Mouse (Mus musculus): ENCODE results near the gene Ifna13. TPM values are rescaled to one million over a fixed set of nuclear protein-coding genes. Genes with fewer than 3 reads are reported as not detected.
A peak's percentile ranks its signal among the peaks of the same experiment; 100 is the strongest.

The Ifna13 gene
- polyA plus RNA-seq, 1 experiment: not detected

- Histone ChIP-seq H3K27me3 (ENCODE audit: control insufficient read depth, insufficient read depth, low read length) (no peaks in the 10 kb centered on the region), H3K4me1 (ENCODE audit: control insufficient read depth, insufficient read depth, insufficient read length, low read length) (no peaks in the 10 kb centered on the region), H3K27ac (ENCODE audit: insufficient read depth, low read depth, low read length) (no peak within 1 kb of the TSS), H3K36me3 (ENCODE audit: control insufficient read depth, insufficient read depth, low read length) (no peaks in the 10 kb centered on the region), H3K4me3 (ENCODE audit: low read depth, low read length) (no peak within 1 kb of the TSS)
- WGBS: 72% methylated on average over 1 of the region's 1 CpGs
- TF ChIP-seq POLR2A (IDR thresholded peaks at IDR 0.05; ENCODE audit: low read depth, low read length): no peak
- TF ChIP-seq CTCF (IDR thresholded peaks at IDR 0.05; ENCODE audit: extremely low read depth, insufficient read length, insufficient replicate concordance, low read depth, low read length): no peak
These were observed 32.6 kb upstream of the Ifna13 start, which contains the start of gene Ifna16 for GRCm38 (mm10) chr4:88676824-88677223. Gene Ifna16 (minus strand): TSS chr4:88676924.

- 23% methylated on average over 1 of the region's 1 CpGs for WGBS
- Histone ChIP-seq H3K36me3 (ENCODE audit: control insufficient read depth, insufficient read depth, low read length) (no peaks in the 10 kb centered on the region), H3K27me3 (ENCODE audit: control insufficient read depth, insufficient read depth, low read length) (no peaks in the 10 kb centered on the region), H3K27ac (ENCODE audit: insufficient read depth, low read depth, low read length) (no peak overlapping the region), H3K4me3 (ENCODE audit: low read depth, low read length) (no peak overlapping the region), H3K4me1 (ENCODE audit: control insufficient read depth, insufficient read depth, insufficient read length, low read length) (no peaks in the 10 kb centered on the region)
- TF ChIP-seq POLR2A (IDR thresholded peaks at IDR 0.05; ENCODE audit: low read depth, low read length): no peak
- TF ChIP-seq CTCF (IDR thresholded peaks at IDR 0.05; ENCODE audit: extremely low read depth, insufficient read length, insufficient replicate concordance, low read depth, low read length): no peak
These were observed 11.2 kb upstream of the Ifna13 start for GRCm38 (mm10) chr4:88655461-88655860.

- H3K27me3 ChIP-seq (ENCODE audit: control insufficient read depth, insufficient read depth, low read length): no peaks in the 10 kb centered on the region
- no peaks in the 10 kb centered on the region for H3K36me3 ChIP-seq (ENCODE audit: control insufficient read depth, insufficient read depth, low read length)
- no peak overlapping the region for H3K27ac ChIP-seq (ENCODE audit: insufficient read depth, low read depth, low read length)
- no peaks in the 10 kb centered on the region for H3K4me1 ChIP-seq (ENCODE audit: control insufficient read depth, insufficient read depth, insufficient read length, low read length)
- 45% methylated on average over 3 of the region's 3 CpGs for WGBS
- TF ChIP-seq POLR2A (IDR thresholded peaks at IDR 0.05; ENCODE audit: low read depth, low read length): no peak
- no peak for TF ChIP-seq CTCF (IDR thresholded peaks at IDR 0.05; ENCODE audit: extremely low read depth, insufficient read length, insufficient replicate concordance, low read depth, low read length)
- H3K4me3 ChIP-seq (ENCODE audit: low read depth, low read length): no peak overlapping the region
These were observed 9.4 kb upstream of the Ifna13 start for GRCm38 (mm10) chr4:88653644-88654043.

- no peak overlapping the region for H3K4me3 ChIP-seq (ENCODE audit: low read depth, low read length)
- H3K36me3 ChIP-seq (ENCODE audit: control insufficient read depth, insufficient read depth, low read length): no peaks in the 10 kb centered on the region
- no peak for TF ChIP-seq POLR2A (IDR thresholded peaks at IDR 0.05; ENCODE audit: low read depth, low read length)
- TF ChIP-seq CTCF (IDR thresholded peaks at IDR 0.05; ENCODE audit: extremely low read depth, insufficient read length, insufficient replicate concordance, low read depth, low read length): no peak
- H3K27ac ChIP-seq (ENCODE audit: insufficient read depth, low read depth, low read length): no peak overlapping the region
- no peaks in the 10 kb centered on the region for H3K4me1 ChIP-seq (ENCODE audit: control insufficient read depth, insufficient read depth, insufficient read length, low read length)
- WGBS: 17% methylated on average over 2 of the region's 2 CpGs
- no peaks in the 10 kb centered on the region for H3K27me3 ChIP-seq (ENCODE audit: control insufficient read depth, insufficient read depth, low read length)
These were observed 1.7 kb downstream of the Ifna13 start for GRCm38 (mm10) chr4:88642526-88642925.

- no peaks in the 10 kb centered on the region for H3K27me3 ChIP-seq (ENCODE audit: control insufficient read depth, insufficient read depth, low read length)
- no peaks in the 10 kb centered on the region for H3K36me3 ChIP-seq (ENCODE audit: control insufficient read depth, insufficient read depth, low read length)
- no peak overlapping the region for H3K27ac ChIP-seq (ENCODE audit: insufficient read depth, low read depth, low read length)
- 10% methylated on average over 11 of the region's 11 CpGs for WGBS
- TF ChIP-seq POLR2A (IDR thresholded peaks at IDR 0.05; ENCODE audit: low read depth, low read length) (peak; percentile 33; the same call in 1 of the 2 replicates), CTCF (IDR thresholded peaks at IDR 0.05; ENCODE audit: extremely low read depth, insufficient read length, insufficient replicate concordance, low read depth, low read length) (peak; percentile 97)
- peak overlapping the region; percentile 67 for H3K4me3 ChIP-seq (ENCODE audit: low read depth, low read length)
- H3K4me1 ChIP-seq (ENCODE audit: control insufficient read depth, insufficient read depth, insufficient read length, low read length): no peaks in the 10 kb centered on the region
These were observed 3.0 kb downstream of the Ifna13 start for GRCm38 (mm10) chr4:88641077-88641831.

- Histone ChIP-seq H3K27me3 (ENCODE audit: control insufficient read depth, insufficient read depth, low read length) (no peaks in the 10 kb centered on the region), H3K27ac (ENCODE audit: insufficient read depth, low read depth, low read length) (no peak overlapping the region), H3K4me1 (ENCODE audit: control insufficient read depth, insufficient read depth, insufficient read length, low read length) (no peaks in the 10 kb centered on the region), H3K4me3 (ENCODE audit: low read depth, low read length) (peak overlapping the region; percentile 67), H3K36me3 (ENCODE audit: control insufficient read depth, insufficient read depth, low read length) (no peaks in the 10 kb centered on the region)
- no peak for TF ChIP-seq POLR2A (IDR thresholded peaks at IDR 0.05; ENCODE audit: low read depth, low read length)
- TF ChIP-seq CTCF (IDR thresholded peaks at IDR 0.05; ENCODE audit: extremely low read depth, insufficient read length, insufficient replicate concordance, low read depth, low read length): no peak
- WGBS: 30% methylated on average over 8 of the region's 8 CpGs
These were observed 3.6 kb downstream of the Ifna13 start for GRCm38 (mm10) chr4:88640704-88641076.

GRCm38 (mm10) chr4:88634311-88634710 is 9.9 kb downstream of the Ifna13 start, which contains the start of gene C87499:
Gene C87499 (minus strand): TSS chr4:88634411.
- no peak within 1 kb of the TSS for H3K4me3 ChIP-seq (ENCODE audit: low read depth, low read length)
- H3K27me3 ChIP-seq (ENCODE audit: control insufficient read depth, insufficient read depth, low read length): no peaks in the 10 kb centered on the region
- no peaks in the 10 kb centered on the region for H3K4me1 ChIP-seq (ENCODE audit: control insufficient read depth, insufficient read depth, insufficient read length, low read length)
- no peaks in the 10 kb centered on the region for H3K36me3 ChIP-seq (ENCODE audit: control insufficient read depth, insufficient read depth, low read length)
- no peak for TF ChIP-seq POLR2A (IDR thresholded peaks at IDR 0.05; ENCODE audit: low read depth, low read length)
- TF ChIP-seq CTCF (IDR thresholded peaks at IDR 0.05; ENCODE audit: extremely low read depth, insufficient read length, insufficient replicate concordance, low read depth, low read length): no peak
- 88% methylated on average over 4 of the region's 4 CpGs for WGBS
- H3K27ac ChIP-seq (ENCODE audit: insufficient read depth, low read depth, low read length): no peak within 1 kb of the TSS

Measured in small intestine, adult 2 months (tissue).